Mouse (Mus musculus) c-Kit-positive CD71-positive TER-119-negative erythroid progenitor cells, embryonic 14.5 days (primary cell): ENCODE measurements around the gene Birc3.
"Not testable (repeated sequence)": the region's sequence is repeated elsewhere in the genome, so short reads cannot be mapped to it uniquely, and the experiment has no call there.

ENCODE experiments used
- DNase-seq: peaks from one replicate; pipeline ENCODE4 v3.0.0-alpha.2; 2013; ENCODE audit warnings: low read depth

Gene Birc3

DNA sequence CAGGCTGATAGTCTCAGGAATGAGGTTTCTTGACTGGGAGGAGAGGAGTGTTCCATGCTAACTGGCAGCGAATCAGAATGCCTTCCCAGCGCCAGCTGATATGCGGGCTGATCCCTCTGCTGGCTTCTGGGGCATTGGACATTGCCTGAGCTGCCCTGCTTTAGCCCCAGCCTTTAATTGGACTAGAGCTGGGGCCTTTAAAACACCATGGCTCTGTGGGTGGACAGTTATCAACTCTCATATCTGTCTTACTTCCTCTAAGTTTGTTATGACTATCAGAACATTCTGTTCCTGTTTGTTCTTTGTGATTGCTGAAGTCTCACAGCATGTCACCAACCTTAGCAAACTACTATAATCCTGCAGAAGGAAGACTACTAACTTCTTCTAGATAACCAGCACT, 5.0 kb downstream of the Birc3 start:
- no peak for DNase-seq

DNA sequence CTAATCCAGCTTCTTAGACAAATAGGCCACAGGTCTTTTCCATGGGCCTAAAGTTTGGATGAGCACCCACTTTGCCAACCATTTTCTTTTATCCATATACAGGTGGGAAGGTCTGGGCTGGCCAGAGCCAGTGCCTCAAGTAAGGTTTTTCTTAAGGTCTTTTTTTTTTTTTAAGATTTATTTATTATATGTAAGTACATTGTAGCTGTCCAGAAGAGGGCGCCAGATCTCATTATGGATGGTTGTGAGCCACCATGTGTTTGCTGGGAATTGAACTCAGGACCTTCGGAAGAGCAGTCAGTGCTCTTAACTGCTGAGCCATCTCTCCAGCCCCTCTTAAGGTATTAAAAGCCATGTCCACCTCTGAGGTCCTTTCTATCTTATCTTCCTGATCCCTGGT, 6.0 kb downstream of the Birc3 start:
- not testable (repeated sequence) for DNase-seq

DNA sequence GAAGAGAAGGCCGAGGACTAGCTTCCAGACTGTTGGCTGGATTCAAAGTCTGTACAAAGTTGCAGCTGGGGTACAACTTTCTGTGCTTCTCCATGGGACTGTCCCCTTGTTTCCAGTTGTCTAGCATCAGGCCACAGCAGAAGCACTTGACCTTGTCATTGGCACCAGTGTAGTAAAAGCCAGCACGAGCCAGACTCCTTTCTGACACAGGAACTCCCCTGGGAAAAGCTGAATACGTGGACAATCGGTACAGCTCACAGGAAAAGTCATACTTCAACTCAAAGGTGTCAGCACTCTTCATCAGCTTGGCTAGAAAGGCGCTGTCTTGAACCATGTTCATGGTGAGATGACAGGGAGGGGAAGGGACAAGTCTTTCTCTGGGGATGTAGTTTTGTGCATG, 12.0 kb downstream of the Birc3 start:
- no peak for DNase-seq

DNA sequence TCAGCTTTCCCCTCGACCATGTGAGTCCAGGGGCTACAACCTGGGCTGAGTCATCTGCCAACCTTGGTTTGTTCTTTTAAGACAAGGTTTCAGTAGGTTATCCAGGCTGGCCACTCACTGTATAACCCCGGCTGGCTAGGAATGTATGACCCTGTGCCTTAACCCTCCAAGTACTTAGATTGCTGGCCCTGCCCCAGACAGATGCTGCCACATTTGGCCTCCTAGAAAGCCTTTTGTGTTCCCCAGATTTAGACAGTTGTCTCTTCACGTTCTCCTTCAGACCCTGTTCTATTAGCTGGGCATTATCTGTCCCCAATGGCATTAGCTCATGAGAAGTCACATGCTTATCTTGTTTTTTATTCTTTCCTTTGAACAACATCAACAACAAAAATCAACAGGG, 17.1 kb downstream of the Birc3 start:
- DNase-seq = no peak

DNA sequence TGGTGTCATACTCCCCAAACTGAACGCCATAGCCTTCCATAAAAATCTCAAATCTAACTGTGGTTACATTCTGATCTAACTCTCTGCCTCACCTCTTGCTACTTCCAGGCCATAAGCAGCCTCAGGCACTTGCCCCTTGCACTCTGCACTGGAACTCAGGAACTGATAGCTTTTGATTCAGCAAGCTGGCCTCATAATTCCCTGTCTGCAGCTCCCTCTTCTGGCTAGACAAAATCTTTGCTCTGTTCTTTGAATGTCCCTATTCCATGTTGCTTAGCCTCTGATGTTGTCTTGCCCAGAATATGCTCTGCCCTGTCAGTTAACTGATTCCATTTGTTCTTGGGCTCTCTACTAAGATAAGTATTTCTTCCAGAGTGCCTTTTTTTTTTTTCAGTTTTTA, 17.6 kb downstream of the Birc3 start:
- DNase-seq = no peak

DNA sequence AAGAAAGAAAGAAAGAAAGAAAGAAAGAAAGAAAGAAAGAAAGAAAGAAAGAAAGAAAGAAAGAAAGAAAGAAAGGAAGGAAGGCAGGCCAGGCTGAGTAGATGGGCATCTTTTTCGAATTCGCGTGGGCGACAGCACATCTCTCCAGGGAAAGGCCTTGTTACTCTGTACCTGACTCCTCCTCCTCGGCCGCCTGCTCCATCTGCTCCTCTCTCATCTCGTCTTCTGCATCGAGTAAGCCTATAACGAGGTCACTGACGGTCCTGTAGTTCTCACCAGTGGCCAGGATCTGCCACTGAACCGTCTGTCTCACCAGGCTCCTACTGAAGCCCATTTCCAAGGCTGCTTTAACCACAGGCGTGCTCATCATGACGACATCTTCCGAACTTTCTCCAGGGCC, 18.8 kb downstream of the Birc3 start:
- DNase-seq = not testable (repeated sequence)

DNA sequence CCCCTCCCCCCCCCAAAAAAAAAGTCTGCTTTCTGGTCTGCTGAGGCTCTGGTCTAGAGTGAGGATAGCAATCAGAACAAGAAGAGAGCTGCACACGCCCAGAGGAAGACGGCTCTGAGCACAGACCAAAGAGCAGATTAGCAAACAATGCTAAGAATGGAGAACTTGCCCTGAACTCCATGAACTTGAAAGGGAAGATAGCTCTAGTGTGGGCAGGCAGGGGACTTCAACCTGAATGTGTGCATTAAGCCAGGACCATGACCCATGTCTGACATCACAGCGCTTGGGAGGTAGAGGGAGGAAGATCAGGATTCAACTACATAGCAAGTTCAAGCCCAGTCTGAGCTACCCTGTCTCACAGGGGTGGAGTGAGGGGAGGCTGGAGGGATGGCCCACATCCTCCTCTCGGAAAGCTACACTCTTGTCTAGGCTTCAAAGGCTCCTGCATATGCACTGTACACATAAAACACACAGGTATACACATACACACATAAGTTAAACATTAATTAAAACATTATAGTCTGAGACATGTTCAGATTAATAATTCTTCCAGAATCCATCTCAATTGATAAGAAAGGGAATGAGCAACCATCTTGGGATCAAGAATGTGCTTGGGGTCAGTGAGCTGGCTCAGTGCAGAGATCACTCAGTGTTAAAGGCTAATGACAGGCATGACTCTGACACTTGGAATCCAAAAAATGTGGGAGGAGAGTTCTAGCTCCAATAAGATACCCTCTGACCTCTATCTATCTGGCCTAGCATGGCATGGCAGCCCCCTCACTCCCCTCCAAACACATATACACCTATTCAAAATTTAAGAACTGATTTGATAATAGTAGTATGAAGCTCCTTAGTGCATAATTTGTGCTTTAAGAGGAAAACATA, 20.4 kb downstream of the Birc3 start:
- no peak for DNase-seq

DNA sequence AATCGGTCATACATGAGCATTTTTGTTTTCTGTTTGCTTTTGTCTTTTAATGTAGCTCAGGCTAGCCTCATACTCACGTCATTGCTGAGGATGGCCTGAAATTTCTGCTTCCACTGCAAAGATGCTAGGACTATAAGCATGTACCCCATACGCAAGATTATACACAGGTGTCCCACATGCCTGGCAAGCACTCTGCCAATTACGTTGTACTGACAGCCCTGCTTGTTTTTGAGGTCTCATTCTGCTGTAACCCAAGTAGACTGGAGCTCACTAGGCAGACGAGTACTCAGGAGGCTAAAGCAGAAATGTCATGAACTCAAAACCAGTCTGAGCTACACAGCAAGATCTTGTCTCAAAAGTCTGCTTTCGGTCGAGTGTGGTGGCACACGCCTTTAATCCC, 21.1 kb downstream of the Birc3 start:
- no peak for DNase-seq

DNA sequence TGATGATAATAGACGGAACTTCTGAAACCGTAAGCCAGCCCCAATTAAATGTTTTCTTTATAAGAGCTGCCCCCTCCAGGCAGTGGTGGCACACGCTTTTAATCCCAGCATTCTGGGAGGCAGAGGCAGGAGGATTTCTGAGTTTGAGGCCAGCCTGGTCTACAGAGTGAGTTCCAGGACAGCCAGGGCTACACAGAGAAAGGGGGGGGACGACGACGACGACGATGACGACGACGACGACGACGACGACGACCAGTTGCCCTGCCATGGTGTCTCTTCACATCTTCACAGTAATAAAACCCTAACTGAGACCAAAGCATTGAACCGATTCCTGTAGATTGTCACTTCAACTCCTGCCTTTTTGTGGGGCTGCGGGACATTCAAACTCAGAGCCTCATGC, 24.8 kb downstream of the Birc3 start:
- no peak for DNase-seq

DNA sequence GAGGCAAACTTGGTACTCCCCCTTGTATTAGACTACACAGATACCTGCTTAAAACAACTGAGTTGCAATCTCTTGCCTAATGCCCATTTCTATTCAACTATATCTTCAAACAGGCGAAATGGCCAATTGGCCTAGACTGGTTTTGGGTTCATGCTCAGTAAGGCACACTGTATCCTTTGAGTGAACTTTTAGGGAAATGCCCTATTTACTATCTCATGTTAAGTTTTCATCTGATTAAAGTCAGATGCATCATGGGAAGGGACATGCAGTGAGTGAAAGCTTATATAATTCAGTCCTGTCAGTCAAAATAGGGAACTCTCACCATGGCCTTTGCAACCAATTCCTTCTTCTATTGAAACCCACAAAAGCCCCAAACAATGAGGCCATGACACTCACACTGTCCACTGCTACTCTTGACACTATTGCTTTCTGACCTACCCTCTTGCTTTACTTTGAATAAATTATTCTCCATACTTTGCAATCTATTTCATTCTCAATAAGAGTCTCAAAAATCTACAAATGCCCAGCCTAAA, 26.3 kb downstream of the Birc3 start:
- no peak for DNase-seq

DNA sequence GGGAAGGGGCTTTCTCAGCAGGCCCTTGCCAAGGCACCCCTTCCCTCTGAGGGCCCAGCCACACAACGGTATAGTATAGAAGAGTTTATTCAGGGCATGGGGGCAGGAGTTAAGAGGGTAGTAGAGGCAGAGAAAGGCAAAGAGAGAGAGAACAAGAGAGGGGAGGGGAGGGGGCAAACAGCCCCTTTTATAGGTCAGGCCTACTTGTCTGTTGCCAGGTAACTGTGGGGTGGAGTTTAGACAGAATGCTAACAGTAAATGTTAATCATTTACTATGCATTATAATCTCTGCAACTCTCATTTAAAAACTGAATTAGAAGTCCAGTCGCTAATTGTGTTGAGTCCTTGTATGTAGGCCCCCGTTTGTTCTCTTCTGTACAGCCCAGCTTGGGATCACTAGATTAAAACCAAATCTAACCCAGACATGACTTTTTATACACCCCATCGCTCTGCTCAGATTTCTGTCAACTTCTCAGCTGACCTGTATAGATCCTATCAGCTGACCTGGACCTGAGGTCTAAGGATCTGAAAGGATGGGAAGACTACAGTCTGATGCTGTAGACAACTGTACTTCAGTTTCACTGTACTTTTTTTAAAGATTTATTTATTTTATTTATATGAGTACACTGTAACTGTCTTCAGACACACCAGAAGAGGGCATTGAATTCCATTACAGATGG, 27.6 kb downstream of the Birc3 start:
- DNase-seq = no peak

DNA sequence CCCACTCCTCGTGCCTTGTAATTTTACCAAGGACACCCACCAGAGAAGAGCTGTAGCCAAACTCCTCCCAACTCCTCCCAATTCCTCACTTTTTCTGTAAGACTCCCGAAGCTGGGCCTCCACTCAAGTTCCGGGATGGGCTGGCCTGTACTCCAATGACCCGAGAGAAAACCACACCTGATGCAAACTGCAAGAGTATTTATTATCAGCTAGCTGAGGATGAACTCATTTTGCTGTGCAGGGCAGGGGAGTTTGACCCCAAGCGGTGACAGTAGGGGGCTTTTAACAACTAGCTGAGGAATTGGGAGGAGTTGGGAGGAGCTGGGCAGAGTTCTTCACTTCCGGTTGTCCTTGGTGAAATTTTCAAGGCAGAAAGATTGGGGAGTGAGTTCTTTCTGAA, 31.8 kb downstream of the Birc3 start:
- no peak for DNase-seq

DNA sequence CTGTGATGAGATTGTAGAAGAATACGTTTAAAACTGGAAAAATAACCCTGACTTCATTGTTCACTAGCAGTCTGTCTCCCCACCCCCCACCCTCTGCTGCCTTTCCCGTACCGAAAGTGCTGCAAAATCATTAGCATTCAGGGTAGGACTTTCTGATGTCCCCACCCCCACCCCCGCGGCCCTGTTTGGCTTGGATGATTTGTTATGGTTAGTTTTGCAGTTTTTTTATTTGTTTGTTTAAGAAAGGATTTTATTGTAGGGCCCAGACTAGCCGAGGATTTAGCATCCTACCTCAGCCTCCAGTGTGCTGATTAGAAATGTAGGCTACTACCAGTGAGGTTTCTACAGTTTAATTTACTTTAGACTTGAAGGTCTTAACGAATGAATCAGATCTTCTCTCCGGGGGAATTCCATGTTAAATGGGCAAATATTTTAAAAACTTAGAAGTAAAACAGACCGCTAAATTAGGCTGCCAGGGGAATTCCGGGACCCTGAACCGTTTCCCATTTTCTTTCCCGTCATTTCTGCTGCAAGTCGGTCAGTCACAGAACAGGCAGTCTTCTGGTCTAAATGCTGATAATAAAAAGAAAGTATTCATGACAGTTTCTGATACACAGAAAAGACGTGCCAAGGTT, 35.1 kb downstream of the Birc3 start:
- DNase-seq = peak; percentile 57

DNA sequence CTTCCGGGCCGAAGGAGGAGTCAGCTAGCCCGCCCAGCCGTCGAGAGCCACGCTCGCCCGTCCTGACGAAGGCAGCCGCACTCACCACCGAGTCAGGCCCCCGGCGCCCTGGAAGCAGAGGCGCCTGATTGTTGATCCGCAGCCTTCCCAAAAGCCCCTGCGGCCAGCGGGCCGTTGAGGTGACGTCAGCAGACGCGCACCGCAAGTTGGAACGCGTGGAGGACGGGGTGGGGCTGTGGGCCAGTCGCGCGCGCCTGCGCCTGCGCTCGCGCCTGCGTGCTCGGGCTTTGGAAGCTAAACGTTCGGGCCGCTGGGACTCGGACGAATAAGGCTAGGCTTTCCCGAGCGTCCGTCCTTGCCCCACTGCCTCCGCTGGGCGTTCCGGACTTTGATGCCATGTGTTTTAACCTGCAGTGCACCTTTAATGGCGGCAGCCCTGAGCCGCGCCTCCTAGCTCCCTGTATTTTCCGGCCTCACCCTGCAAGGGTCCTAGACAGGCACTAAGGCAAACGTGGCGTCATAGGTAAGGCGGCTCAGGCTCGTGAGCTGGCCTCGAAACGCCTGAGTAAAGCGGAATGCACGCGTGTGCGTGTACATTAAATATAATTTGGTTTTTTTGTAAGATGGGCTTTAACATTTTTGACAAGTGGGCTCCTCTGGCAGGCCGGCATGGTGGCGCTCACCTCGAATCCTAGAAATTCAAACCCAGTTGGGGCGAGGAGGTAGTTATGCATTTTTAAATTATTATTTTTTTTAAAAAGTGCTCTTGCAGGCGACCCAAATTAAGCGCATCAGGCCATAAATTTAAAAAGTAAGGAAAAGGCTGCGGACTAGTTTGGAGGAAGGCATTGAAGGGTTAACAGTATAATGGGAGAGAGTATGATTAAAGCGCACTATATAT, 35.8 kb downstream of the Birc3 start, which contains the start of gene Birc2:
Gene Birc2 (minus strand): TSS at position 160 of the 901 bp plus-strand sequence.
- DNase-seq = peak; percentile 92

DNA sequence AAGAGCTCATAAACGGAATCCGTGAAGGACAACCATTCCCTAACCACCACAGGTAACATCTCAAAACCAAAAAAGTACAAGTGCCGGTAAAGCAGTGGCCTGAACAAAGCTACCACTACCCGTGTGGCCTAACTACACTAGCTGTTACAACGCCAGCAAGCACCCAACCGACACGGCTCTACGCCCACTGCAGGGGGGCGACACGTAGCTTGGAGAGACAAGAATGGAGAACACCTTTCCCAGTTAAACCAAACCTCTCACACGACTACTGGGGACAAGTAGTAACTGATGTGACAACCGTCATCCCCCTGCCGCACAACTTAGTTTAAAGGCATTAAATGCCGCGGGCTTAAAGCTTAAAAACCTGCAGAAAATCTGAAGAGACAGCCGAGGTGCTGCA, 36.7 kb downstream of the Birc3 start:
- DNase-seq = no peak

DNA sequence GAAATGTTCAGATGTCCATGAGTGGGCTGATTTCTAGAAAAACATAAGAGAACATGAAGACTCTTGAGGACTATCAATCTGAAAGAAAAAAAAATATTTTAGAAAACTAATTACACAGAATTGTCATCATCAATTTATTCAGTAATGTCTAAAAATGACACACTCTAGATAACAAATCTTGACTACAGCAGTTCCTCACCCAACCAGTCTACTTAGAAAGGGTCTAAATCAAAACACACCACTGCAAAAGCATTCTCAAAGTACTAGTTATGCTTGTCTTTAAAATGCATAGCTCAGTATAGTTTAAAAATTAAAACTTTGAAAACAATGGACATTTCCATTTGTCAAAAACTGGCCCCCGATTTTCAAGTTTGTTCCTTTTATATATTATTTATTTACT, 37.7 kb downstream of the Birc3 start:
- DNase-seq = no peak

DNA sequence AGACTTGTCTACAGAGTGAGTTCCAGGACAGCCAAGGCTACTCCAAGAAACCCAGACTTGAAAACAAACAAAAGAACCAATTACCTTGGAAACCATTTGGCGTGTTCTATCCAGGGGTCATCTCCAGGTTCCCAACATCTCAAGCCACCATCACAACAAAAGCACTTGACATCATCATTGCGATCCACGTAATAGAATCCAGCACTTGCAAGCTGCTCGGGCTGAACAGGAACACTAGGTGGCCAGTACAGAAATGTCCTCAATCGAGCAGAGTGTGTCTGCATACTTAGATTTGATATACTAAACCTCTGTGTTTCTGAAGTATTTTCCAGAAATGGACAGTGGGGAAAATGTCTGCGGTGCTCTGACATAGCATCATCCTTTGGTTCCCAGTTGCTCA, 39.6 kb downstream of the Birc3 start:
- DNase-seq = no peak

DNA sequence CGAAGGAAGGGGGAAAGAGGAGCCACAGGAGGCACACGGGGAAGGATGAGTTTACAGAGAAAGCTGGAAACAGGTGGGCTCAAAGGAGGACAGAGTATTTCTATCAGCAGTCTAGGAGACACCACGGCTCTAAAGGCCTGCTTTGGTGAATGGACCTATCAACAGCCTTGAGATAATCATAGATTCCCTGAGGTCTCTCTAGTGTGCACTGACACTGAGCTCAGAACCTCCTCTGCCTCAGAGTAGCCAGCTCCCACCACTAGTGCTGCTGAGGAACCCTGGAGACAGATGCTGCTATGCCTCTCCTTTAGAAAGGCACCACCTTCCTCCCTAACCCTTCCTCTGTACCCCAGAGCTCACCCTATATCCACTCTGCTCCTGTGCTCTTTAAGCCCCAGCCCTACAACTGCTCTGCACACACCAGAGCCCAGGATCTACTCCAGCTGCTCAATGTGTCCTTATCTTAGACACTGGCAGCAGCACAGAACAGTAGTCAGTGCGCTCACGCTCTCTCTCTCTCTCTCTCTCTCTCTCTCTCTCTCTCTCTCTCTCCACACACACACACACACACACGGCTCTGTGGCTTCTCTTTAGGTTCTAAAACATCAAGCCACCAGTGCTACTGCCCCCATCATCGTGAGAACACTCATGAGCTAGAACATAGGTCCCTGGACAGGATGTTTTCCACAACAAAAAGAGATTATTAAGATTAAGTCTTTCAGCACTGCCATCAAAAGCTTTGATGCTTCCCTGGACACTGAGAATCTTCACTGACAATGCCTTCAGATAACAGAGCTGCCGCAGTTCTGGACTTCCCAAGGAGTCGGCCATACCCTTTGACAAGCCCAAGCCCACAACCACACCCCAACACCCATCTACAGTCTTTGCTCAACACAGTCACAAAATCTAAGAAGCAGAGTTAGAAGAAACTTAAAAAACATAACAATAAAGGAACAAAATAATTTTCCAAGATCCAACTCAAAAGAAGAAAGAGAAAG, 43.2 kb downstream of the Birc3 start:
- peak; percentile 55 for DNase-seq

DNA sequence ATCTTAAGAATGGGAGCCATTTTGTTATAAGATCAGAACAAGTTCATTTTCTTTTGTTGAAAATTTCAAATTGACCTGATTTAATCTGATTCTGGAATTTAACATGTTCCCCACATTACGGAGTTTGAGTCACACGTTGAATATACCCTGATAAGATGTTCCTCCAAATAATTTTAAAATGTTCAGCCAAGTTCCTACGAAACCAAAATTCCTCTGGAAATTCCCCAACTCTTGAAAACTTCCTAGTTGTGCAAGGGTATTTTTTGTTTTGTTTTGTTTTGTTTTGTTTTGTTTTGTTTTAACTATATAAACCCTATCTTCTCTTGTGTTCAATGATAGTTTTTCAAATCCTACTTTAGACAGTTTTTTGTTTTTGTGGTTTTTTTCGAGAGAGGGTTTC, 44.3 kb downstream of the Birc3 start:
- DNase-seq = no peak

DNA sequence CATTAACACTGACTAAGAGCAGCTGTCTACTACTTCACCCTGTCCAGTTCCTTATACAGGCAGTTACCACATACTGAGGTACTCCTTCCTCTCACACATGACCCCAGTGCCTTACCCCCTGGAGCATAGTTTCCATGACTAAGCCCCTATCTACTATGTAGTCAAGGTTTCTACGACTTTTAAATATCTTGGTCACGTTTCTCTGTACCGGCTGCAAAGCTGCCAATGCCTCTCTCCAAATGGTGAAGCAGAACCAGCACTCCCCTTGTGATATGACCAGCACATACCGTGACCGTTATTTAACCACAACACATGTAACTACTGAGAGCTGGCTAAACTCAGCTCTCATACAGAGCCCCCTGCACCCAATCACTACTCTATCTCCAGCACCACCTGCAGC, 48.1 kb downstream of the Birc3 start:
- no peak for DNase-seq
